Comparison of ENCODE assay signal across 20 mouse cellular contexts in the genomic region with DNA sequence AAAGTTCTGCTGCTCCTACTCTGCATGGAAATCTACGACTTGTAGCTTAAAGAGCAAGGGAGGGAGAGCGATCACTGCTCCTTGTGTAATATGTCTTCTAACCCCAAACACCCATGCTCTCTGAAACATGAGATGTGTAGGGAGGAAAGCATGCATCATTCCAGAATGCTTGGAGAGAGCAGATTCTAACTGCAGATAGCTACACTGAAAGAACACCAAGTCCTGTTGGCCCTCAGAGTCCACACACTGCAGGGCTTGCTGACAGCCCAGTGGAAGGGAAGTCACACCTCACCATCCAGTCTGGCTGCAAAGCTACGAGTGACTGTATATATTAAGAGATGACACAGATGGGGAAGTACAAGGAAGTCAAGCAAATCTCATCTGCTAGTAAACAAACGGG. TPM values are rescaled to one million over a fixed set of nuclear protein-coding genes. Genes with fewer than 3 reads are reported as not detected.
DNase-seq lines count a peak whose midpoint lies in the region; ATAC-seq and TF ChIP-seq lines count a peak whose summit lies in the region.
"Had no signal": no experiment of that assay in that cellular context is flagged by ENCODE, and none has a peak within 500 bp of the region (broad histone marks: within the 10 kb centered on the region; RNA-seq: fewer than 3 reads in every experiment).

No protein-coding gene starts in this region.

- no peak for TF ChIP-seq POLR2A in CH12.LX (IDR thresholded peaks at IDR 0.05; ENCODE audit: low read depth, low read length)

- in situ Hi-C loops in CH12.LX (cut with MboI; ENCODE audit: low pct_ligation_motif_present, low pct_unique_long_range_greater_than_20kb, low sequenced_read_pairs) = no loop called here

- H3K27ac ChIP-seq in kidney, embryonic 16.5 days (ENCODE audit: low read length) = no peak overlapping the region
- no peak overlapping the region for H3K27ac ChIP-seq in lung, embryonic 16.5 days (ENCODE audit: low read length)
- no peak overlapping the region for H3K27ac ChIP-seq in CH12.LX (ENCODE audit: insufficient read depth, low read depth)
- H3K27ac ChIP-seq: embryonic facial prominence, embryonic 13.5 days; forebrain, embryonic 12.5 days; heart, adult 2 months; hindbrain, embryonic 10.5 days; hindbrain, embryonic 14.5 days had no signal

- H3K4me2 ChIP-seq in kidney, embryonic 16.5 days (replicated peaks; ENCODE audit: low read depth, low read length) = no peak overlapping the region
- H3K4me2 ChIP-seq in lung, embryonic 16.5 days (ENCODE audit: low read depth, low read length) = no peak overlapping the region
- H3K4me2 ChIP-seq in CH12.LX (ENCODE audit: insufficient read depth, low read depth, poor library complexity, severe bottlenecking) = no peak overlapping the region
- H3K4me2 ChIP-seq: embryonic facial prominence, embryonic 13.5 days; forebrain, embryonic 12.5 days; heart, embryonic 11.5 days; hindbrain, embryonic 14.5 days had no signal

- no peak for TF ChIP-seq CTCF in CH12.LX (conservative IDR thresholded peaks at IDR 0.05 in 1 of 2, IDR thresholded peaks at IDR 0.05 in 1 of 2; ENCODE audit: low read depth in 2 of 2, low read length in 2 of 2)

- H3K9me3 ChIP-seq in kidney, embryonic 16.5 days (ENCODE audit: low read length) = no peaks in the 10 kb centered on the region
- H3K9me3 ChIP-seq in lung, embryonic 16.5 days (ENCODE audit: control insufficient read depth, low read length) = no peaks in the 10 kb centered on the region
- no peaks in the 10 kb centered on the region for H3K9me3 ChIP-seq in CH12.LX (replicated peaks; ENCODE audit: low read length)
- H3K9me3 ChIP-seq: embryonic facial prominence, embryonic 13.5 days; forebrain, embryonic 12.5 days; hindbrain, embryonic 10.5 days had no signal

- no peak for DNase-seq in frontal cortex, postnatal 25 days (ENCODE audit: low spot score in 2 of 2)
- no peak for DNase-seq in kidney, adult 11 months
- no peak for DNase-seq in lung, adult 18-20 months
- peak; percentile 4 for DNase-seq in CH12.LX (ENCODE audit: extremely low read depth)
- no peak for DNase-seq in cerebellum, adult 11 months
- DNase-seq: adrenal gland, adult 2 months; adrenal gland, postnatal 25 days; cerebellum, adult 2 months; cerebellum, postnatal 10 days; gastrocnemius, postnatal 10 days; heart, adult 2 months had no signal

- dilution Hi-C loops in CH12.LX (cut with MboI; ENCODE audit: extremely low pct_ligation_motif_present, extremely low pct_unique_long_range_greater_than_20kb, low sequenced_read_pairs) = no loop called here

- no peaks in the 10 kb centered on the region for H3K79me2 ChIP-seq in CH12.LX (replicated peaks; ENCODE audit: control insufficient read depth, extremely low read depth, insufficient read depth, poor library complexity, severe bottlenecking)

- no peak for TF ChIP-seq EP300 in CH12.LX (IDR thresholded peaks at IDR 0.05; ENCODE audit: low read length)

- peaks cover 12% of the 10 kb centered on the region for H3K4me1 ChIP-seq in kidney, embryonic 16.5 days (ENCODE audit: insufficient read depth, low read length)
- peaks cover 3% of the 10 kb centered on the region for H3K4me1 ChIP-seq in lung, embryonic 16.5 days (replicated peaks; ENCODE audit: control insufficient read depth, insufficient read depth, low read length)
- peaks cover 4 to 16% of the 10 kb centered on the region in 2 experiments for H3K4me1 ChIP-seq in CH12.LX (ENCODE audit: control insufficient read depth in 1 of 2, insufficient read depth in 2 of 2)
- H3K4me1 ChIP-seq: embryonic facial prominence, embryonic 13.5 days; forebrain, embryonic 12.5 days; hindbrain, embryonic 10.5 days had no signal

- ATAC-seq in frontal cortex, adult (ENCODE audit: low TSS enrichment) = peak; percentile 67
- peak; percentile 63; the same call in 1 of the 2 replicates for ATAC-seq in kidney, embryonic 16.5 days (ENCODE audit: low FRiP score, low TSS enrichment)
- peak; percentile 89 for ATAC-seq in lung, embryonic 16.5 days (ENCODE audit: low read depth)

- no peak overlapping the region for H3K9ac ChIP-seq in kidney, embryonic 16.5 days (replicated peaks; ENCODE audit: low read length)
- no peak overlapping the region for H3K9ac ChIP-seq in lung, embryonic 16.5 days (ENCODE audit: low read length)
- no peak overlapping the region for H3K9ac ChIP-seq in CH12.LX (ENCODE audit: insufficient read depth, low read depth)
- H3K9ac ChIP-seq: embryonic facial prominence, embryonic 13.5 days; forebrain, embryonic 12.5 days; hindbrain, embryonic 14.5 days had no signal

- no peaks in the 10 kb centered on the region for H3K36me3 ChIP-seq in kidney, embryonic 16.5 days (ENCODE audit: insufficient read depth, low read length)
- H3K36me3 ChIP-seq in lung, embryonic 16.5 days (ENCODE audit: control insufficient read depth, insufficient read depth, low read length) = no peaks in the 10 kb centered on the region
- H3K36me3 ChIP-seq in CH12.LX (replicated peaks in 1 of 2; ENCODE audit: control insufficient read depth in 1 of 2, insufficient read depth in 1 of 2, low read length in 1 of 2) = no peaks in the 10 kb centered on the region
- H3K36me3 ChIP-seq: embryonic facial prominence, embryonic 13.5 days; forebrain, embryonic 12.5 days; hindbrain, embryonic 10.5 days had no signal

- no peak for TF ChIP-seq RAD21 in CH12.LX (IDR thresholded peaks at IDR 0.05; ENCODE audit: low read depth, low read length)

- WGBS in kidney, embryonic 16.5 days = 24% methylated on average over 4 of the region's 4 CpGs
- 41% methylated on average over 4 of the region's 4 CpGs for WGBS in lung, embryonic 16.5 days

- H3K4me3 ChIP-seq in kidney, embryonic 16.5 days (ENCODE audit: low read length) = no peak overlapping the region
- no peak overlapping the region for H3K4me3 ChIP-seq in lung, embryonic 16.5 days (ENCODE audit: low read length)
- H3K4me3 ChIP-seq in CH12.LX (replicated peaks in 1 of 3; ENCODE audit: low read depth in 2 of 3, low read length in 2 of 3, poor library complexity in 1 of 3) = no peak overlapping the region
- H3K4me3 ChIP-seq: embryonic facial prominence, embryonic 13.5 days; forebrain, embryonic 12.5 days; heart, adult 2 months; hindbrain, embryonic 10.5 days had no signal

- no peaks in the 10 kb centered on the region for H3K27me3 ChIP-seq in kidney, embryonic 16.5 days (ENCODE audit: insufficient read depth, low read length)
- H3K27me3 ChIP-seq in lung, embryonic 16.5 days (ENCODE audit: control insufficient read depth, insufficient read depth, low read depth, low read length) = no peaks in the 10 kb centered on the region
- H3K27me3 ChIP-seq in CH12.LX (replicated peaks) = no peaks in the 10 kb centered on the region
- H3K27me3 ChIP-seq: embryonic facial prominence, embryonic 13.5 days; forebrain, embryonic 12.5 days had no signal

TF ChIP-seq in CH12.LX, 34 proteins besides CTCF, POLR2A, EP300 and RAD21:
- TF ChIP-seq BHLHE40 (IDR thresholded peaks at IDR 0.05; ENCODE audit: low read depth, low read length) (no peak), JUN (IDR thresholded peaks at IDR 0.05; ENCODE audit: insufficient read depth, low read depth, low read length) (no peak), CHD2 (IDR thresholded peaks at IDR 0.05; ENCODE audit: low read length) (no peak), ZNF384 (IDR thresholded peaks at IDR 0.05; ENCODE audit: low read depth, low read length) (no peak), TCF12 (IDR thresholded peaks at IDR 0.05; ENCODE audit: low read depth, low read length) (no peak), NELFE (IDR thresholded peaks at IDR 0.05; ENCODE audit: low read depth, low read length) (no peak), USF1 (IDR thresholded peaks at IDR 0.05; ENCODE audit: low read depth, low read length) (no peak), NRF1 (IDR thresholded peaks at IDR 0.05; ENCODE audit: low read depth, low read length) (no peak), SMC3 (IDR thresholded peaks at IDR 0.05; ENCODE audit: low read depth, low read length) (no peak), PAX5 (IDR thresholded peaks at IDR 0.05; ENCODE audit: low read length) (no peak), MAZ (IDR thresholded peaks at IDR 0.05; ENCODE audit: low read depth, low read length) (no peak), ZC3H11A (IDR thresholded peaks at IDR 0.05; ENCODE audit: low read depth, low read length) (no peak), CHD1 (IDR thresholded peaks at IDR 0.05; ENCODE audit: low read depth, low read length) (no peak), POLR2AphosphoS2 (IDR thresholded peaks at IDR 0.05; ENCODE audit: low read depth, low read length) (no peak), GABPA (IDR thresholded peaks at IDR 0.05; ENCODE audit: insufficient replicate concordance, low read depth, low read length) (no peak), ZMIZ1 (IDR thresholded peaks at IDR 0.05; ENCODE audit: low read depth, low read length) (no peak), IRF4 (IDR thresholded peaks at IDR 0.05; ENCODE audit: low read depth, low read length) (no peak)

RNA-seq across cellular contexts. Expression of a gene that starts 9.3 kb away (rescaled TPM):
- 2.0 and 2.6 TPM in 2 replicates for polyA plus RNA-seq in kidney, embryonic 16.5 days (2015; fragmentation: Nextera tagmentation; extraction: Ambion mirVana)
- polyA plus RNA-seq in lung, embryonic 16.5 days (2015; fragmentation: Nextera tagmentation; extraction: Ambion mirVana) = 9.4 and 11.2 TPM in 2 replicates
- total RNA-seq in CH12.LX (2012; rRNA removed) (not detected in 2 replicates), CH12.LX (2014; rRNA removed) (not detected in 2 replicates)
- polyA plus RNA-seq in CH12.LX (2012; ENCODE audit: insufficient read length, low read depth) = not detected in 2 replicates
- total RNA-seq: ES-E14 had no signal
- polyA plus RNA-seq: adrenal gland, adult 2 months had no signal
